Mouse (Mus musculus): ENCODE data around the gene Nlrc5. TPM values are rescaled to one million over a fixed set of nuclear protein-coding genes. Genes with fewer than 3 reads are reported as not detected.

The Nlrc5 gene
- polyA plus RNA-seq (2014; fragmentation: Nextera tagmentation; extraction: Ambion mirVana): not detected in 2 replicates

GRCm38 (mm10) chr8:94433981-94434466 lies at the start of gene Nlrc5:
Gene Nlrc5, plus strand, starts transcription at chr8:94434356.
- peak; percentile 48 for DNase-seq (ENCODE audit: low spot score)
- Histone ChIP-seq H3K4me3 (ENCODE audit: low read depth, low read length) (peak within 1 kb of the TSS; percentile 47), H3K27ac (ENCODE audit: low read depth, low read length) (no peak within 1 kb of the TSS), H3K4me1 (replicated peaks; ENCODE audit: control insufficient read depth, insufficient read depth, low read length) (0 out of 2 replicates have a peak, but pooled peaks cover 3% of the 10 kb centered on the region), H3K36me3 (ENCODE audit: control insufficient read depth, insufficient read depth, low read length) (no peaks in the 10 kb centered on the region), H3K4me2 (peak within 1 kb of the TSS; percentile 63), H3K27me3 (replicated peaks; ENCODE audit: control insufficient read depth, insufficient read depth, low read length) (peaks cover 23% of the 10 kb centered on the region), H3K9me3 (ENCODE audit: control insufficient read depth, low read length) (no peaks in the 10 kb centered on the region), H3K9ac (ENCODE audit: low read depth, low read length) (no peak within 1 kb of the TSS)
- WGBS: 4% methylated on average over 29 of the region's 29 CpGs
- no peak for ATAC-seq (replicated peaks; ENCODE audit: low FRiP score)

GRCm38 (mm10) chr8:94385506-94386213 lies 48.5 kb upstream of the Nlrc5 start:
- peak overlapping the region; percentile 96 for H3K9ac ChIP-seq (ENCODE audit: low read depth, low read length)
- H3K27me3 ChIP-seq (replicated peaks; ENCODE audit: control insufficient read depth, insufficient read depth, low read length): no peaks in the 10 kb centered on the region
- peak overlapping the region; percentile 76; the same call in 1 of the 2 replicates for H3K27ac ChIP-seq (ENCODE audit: low read depth, low read length)
- H3K9me3 ChIP-seq (ENCODE audit: control insufficient read depth, low read length): no peaks in the 10 kb centered on the region
- ATAC-seq (replicated peaks; ENCODE audit: low FRiP score): peak; percentile 6
- peak overlapping the region; percentile 90 for H3K4me2 ChIP-seq
- peak overlapping the region; percentile 92 for H3K4me3 ChIP-seq (ENCODE audit: low read depth, low read length)
- peaks cover 15% of the 10 kb centered on the region for H3K36me3 ChIP-seq (ENCODE audit: control insufficient read depth, insufficient read depth, low read length)
- H3K4me1 ChIP-seq (replicated peaks; ENCODE audit: control insufficient read depth, insufficient read depth, low read length): peaks cover 9% of the 10 kb centered on the region
- no peak for DNase-seq (ENCODE audit: low spot score)
- 29% methylated on average over 20 of the region's 20 CpGs for WGBS

- Histone ChIP-seq H3K27me3 (replicated peaks; ENCODE audit: control insufficient read depth, insufficient read depth, low read length) (no peaks in the 10 kb centered on the region), H3K27ac (ENCODE audit: low read depth, low read length) (peak within 1 kb of the TSS; percentile 87), H3K9me3 (ENCODE audit: control insufficient read depth, low read length) (no peaks in the 10 kb centered on the region), H3K4me3 (ENCODE audit: low read depth, low read length) (peak within 1 kb of the TSS; percentile 92), H3K4me2 (peak within 1 kb of the TSS; percentile 90), H3K9ac (ENCODE audit: low read depth, low read length) (peak within 1 kb of the TSS; percentile 96), H3K4me1 (replicated peaks; ENCODE audit: control insufficient read depth, insufficient read depth, low read length) (peaks cover 9% of the 10 kb centered on the region), H3K36me3 (ENCODE audit: control insufficient read depth, insufficient read depth, low read length) (peaks cover 22% of the 10 kb centered on the region)
- peak; percentile 97 for ATAC-seq (replicated peaks; ENCODE audit: low FRiP score)
- peak; percentile 96 for DNase-seq (ENCODE audit: low spot score)
- under 1% methylated on average over 65 of the region's 65 CpGs for WGBS
These were observed 47.7 kb upstream of the Nlrc5 start, which contains the start of gene Herpud1 for GRCm38 (mm10) chr8:94386214-94387026. Gene Herpud1, plus strand, starts transcription at chr8:94386438.

DNA sequence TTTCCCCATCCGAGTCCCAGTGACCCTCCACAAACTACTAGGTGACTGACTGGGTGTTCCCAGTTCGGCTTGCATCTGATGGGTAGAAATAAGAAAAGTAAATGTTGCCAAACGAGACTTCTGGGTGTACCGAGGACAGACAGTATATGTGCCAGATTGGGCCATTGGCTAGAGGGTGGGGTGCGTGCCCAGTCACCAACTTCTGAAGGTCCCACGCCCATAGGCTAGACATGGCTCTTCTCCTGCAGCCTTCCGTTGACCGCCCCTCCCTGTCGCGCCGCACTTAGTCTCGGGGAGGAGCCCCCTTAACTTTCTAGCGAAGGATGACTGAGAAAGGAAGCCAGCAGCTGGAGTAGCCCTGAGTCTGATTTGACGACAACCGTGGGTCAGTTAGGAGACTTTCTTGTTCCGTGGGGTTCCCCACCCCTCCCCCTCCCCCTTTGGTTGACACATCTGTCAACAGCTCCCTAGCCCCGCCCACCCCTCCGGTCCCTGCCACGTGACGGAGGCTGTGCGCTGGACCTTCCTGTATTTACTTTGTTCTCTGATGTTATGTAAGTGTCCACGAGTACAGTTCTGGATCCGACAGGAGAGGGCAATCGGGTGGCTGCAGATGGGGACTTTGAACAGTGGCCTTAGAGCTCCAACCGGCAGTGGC lies 47.0 kb upstream of the Nlrc5 start:
- H3K9me3 ChIP-seq (ENCODE audit: control insufficient read depth, low read length): no peaks in the 10 kb centered on the region
- peak overlapping the region; percentile 87 for H3K27ac ChIP-seq (ENCODE audit: low read depth, low read length)
- under 1% methylated on average over 25 of the region's 25 CpGs for WGBS
- H3K4me1 ChIP-seq (replicated peaks; ENCODE audit: control insufficient read depth, insufficient read depth, low read length): peaks cover 9% of the 10 kb centered on the region
- DNase-seq (ENCODE audit: low spot score) (peak; percentile 84), ATAC-seq (replicated peaks; ENCODE audit: low FRiP score) (peak; percentile 77)
- H3K4me3 ChIP-seq (ENCODE audit: low read depth, low read length): peak overlapping the region; percentile 92
- peaks cover 30% of the 10 kb centered on the region for H3K36me3 ChIP-seq (ENCODE audit: control insufficient read depth, insufficient read depth, low read length)
- peak overlapping the region; percentile 90 for H3K4me2 ChIP-seq
- peak overlapping the region; percentile 96 for H3K9ac ChIP-seq (ENCODE audit: low read depth, low read length)
- no peaks in the 10 kb centered on the region for H3K27me3 ChIP-seq (replicated peaks; ENCODE audit: control insufficient read depth, insufficient read depth, low read length)

DNA sequence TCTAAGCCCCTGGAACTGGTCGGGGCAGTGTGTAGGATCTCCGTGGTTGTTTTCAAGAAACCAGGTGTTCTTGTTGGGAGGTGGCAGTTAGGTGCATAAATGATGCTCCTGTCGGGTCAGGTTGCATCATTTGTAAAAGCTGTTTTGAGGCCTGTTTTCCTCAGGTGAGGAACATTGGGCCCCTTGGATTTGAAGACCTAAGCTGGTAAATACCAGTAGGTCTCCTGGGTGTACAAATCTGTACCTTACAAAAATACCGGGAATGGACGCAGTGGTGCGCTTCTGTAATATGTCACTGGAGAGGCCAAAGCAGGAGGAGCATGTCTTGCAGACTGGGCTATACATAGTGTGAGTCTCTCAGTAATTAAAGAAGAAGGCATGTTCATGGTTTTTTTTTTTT lies 46.4 kb upstream of the Nlrc5 start:
- no peaks in the 10 kb centered on the region for H3K27me3 ChIP-seq (replicated peaks; ENCODE audit: control insufficient read depth, insufficient read depth, low read length)
- peak overlapping the region; percentile 87; the same call in 1 of the 2 replicates for H3K27ac ChIP-seq (ENCODE audit: low read depth, low read length)
- peak overlapping the region; percentile 90 for H3K4me2 ChIP-seq
- peaks cover 9% of the 10 kb centered on the region for H3K4me1 ChIP-seq (replicated peaks; ENCODE audit: control insufficient read depth, insufficient read depth, low read length)
- WGBS: 32% methylated on average over 6 of the region's 6 CpGs
- peak overlapping the region; percentile 96 for H3K9ac ChIP-seq (ENCODE audit: low read depth, low read length)
- H3K4me3 ChIP-seq (ENCODE audit: low read depth, low read length): peak overlapping the region; percentile 92
- no peak for ATAC-seq (replicated peaks; ENCODE audit: low FRiP score)
- H3K9me3 ChIP-seq (ENCODE audit: control insufficient read depth, low read length): no peaks in the 10 kb centered on the region
- peaks cover 36% of the 10 kb centered on the region for H3K36me3 ChIP-seq (ENCODE audit: control insufficient read depth, insufficient read depth, low read length)
- DNase-seq (ENCODE audit: low spot score): no peak

- Histone ChIP-seq H3K9me3 (ENCODE audit: control insufficient read depth, low read length) (no peaks in the 10 kb centered on the region), H3K36me3 (ENCODE audit: control insufficient read depth, insufficient read depth, low read length) (peaks cover 43% of the 10 kb centered on the region), H3K4me3 (ENCODE audit: low read depth, low read length) (no peak overlapping the region), H3K27ac (ENCODE audit: low read depth, low read length) (no peak overlapping the region), H3K4me2 (no peak overlapping the region), H3K27me3 (replicated peaks; ENCODE audit: control insufficient read depth, insufficient read depth, low read length) (no peaks in the 10 kb centered on the region), H3K4me1 (replicated peaks; ENCODE audit: control insufficient read depth, insufficient read depth, low read length) (peaks cover 9% of the 10 kb centered on the region), H3K9ac (ENCODE audit: low read depth, low read length) (no peak overlapping the region)
- DNase-seq (ENCODE audit: low spot score) (no peak), ATAC-seq (replicated peaks; ENCODE audit: low FRiP score) (no peak)
- WGBS: 92% methylated on average over 6 of the region's 6 CpGs
These were observed 44.6 kb upstream of the Nlrc5 start for GRCm38 (mm10) chr8:94389531-94389930.

GRCm38 (mm10) chr8:94390429-94390828 lies 43.7 kb upstream of the Nlrc5 start:
- no peak for ATAC-seq (replicated peaks; ENCODE audit: low FRiP score)
- Histone ChIP-seq H3K4me3 (ENCODE audit: low read depth, low read length) (no peak overlapping the region), H3K9me3 (ENCODE audit: control insufficient read depth, low read length) (no peaks in the 10 kb centered on the region), H3K9ac (ENCODE audit: low read depth, low read length) (no peak overlapping the region), H3K27me3 (replicated peaks; ENCODE audit: control insufficient read depth, insufficient read depth, low read length) (no peaks in the 10 kb centered on the region), H3K4me1 (replicated peaks; ENCODE audit: control insufficient read depth, insufficient read depth, low read length) (peaks cover 9% of the 10 kb centered on the region), H3K4me2 (no peak overlapping the region), H3K27ac (ENCODE audit: low read depth, low read length) (no peak overlapping the region), H3K36me3 (ENCODE audit: control insufficient read depth, insufficient read depth, low read length) (peaks cover 47% of the 10 kb centered on the region)
- 91% methylated on average over 6 of the region's 6 CpGs for WGBS
- DNase-seq (ENCODE audit: low spot score): no peak

- Histone ChIP-seq H3K27me3 (replicated peaks; ENCODE audit: control insufficient read depth, insufficient read depth, low read length) (no peaks in the 10 kb centered on the region), H3K36me3 (ENCODE audit: control insufficient read depth, insufficient read depth, low read length) (peaks cover 51% of the 10 kb centered on the region), H3K9ac (ENCODE audit: low read depth, low read length) (no peak overlapping the region), H3K9me3 (ENCODE audit: control insufficient read depth, low read length) (no peaks in the 10 kb centered on the region), H3K4me3 (ENCODE audit: low read depth, low read length) (no peak overlapping the region), H3K4me2 (no peak overlapping the region), H3K4me1 (replicated peaks; ENCODE audit: control insufficient read depth, insufficient read depth, low read length) (peaks cover 5% of the 10 kb centered on the region), H3K27ac (ENCODE audit: low read depth, low read length) (no peak overlapping the region)
- ATAC-seq (replicated peaks; ENCODE audit: low FRiP score): no peak
- 90% methylated on average over 8 of the region's 8 CpGs for WGBS
- DNase-seq (ENCODE audit: low spot score): no peak
These were observed 43.2 kb upstream of the Nlrc5 start for GRCm38 (mm10) chr8:94390910-94391309.
